Mouse (Mus musculus): ENCODE measurements around the gene Frmd5.

DNA sequence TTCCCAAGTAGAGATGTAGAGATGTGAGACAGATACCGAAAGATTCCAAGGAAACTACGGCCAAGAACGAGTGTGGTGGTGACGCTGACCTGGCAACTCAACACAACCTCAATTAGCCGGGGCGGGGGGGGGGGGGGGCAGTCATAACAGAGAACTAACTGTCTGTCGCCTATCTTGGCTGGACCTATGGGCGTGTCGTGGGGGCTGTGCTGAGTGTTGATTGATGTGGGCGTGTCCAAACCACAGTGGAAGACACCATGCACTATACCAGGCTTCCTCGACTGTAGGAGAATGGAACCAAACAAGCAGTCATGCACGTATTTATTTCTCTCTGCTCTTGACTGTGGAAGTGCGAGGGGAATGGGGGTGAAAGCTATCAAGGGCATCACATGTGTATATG lies 19.1 kb downstream of the Frmd5 start:
- TF ChIP-seq CTCF (IDR thresholded peaks at IDR 0.05; ENCODE audit: low read depth, low read length), result no peak
- TF ChIP-seq POLR2A (IDR thresholded peaks at IDR 0.05; ENCODE audit: borderline replicate concordance, low read depth, low read length), result no peak

Data from bone marrow macrophage, adult 2 months (primary cell).